Mouse (Mus musculus): ENCODE data around the gene Rnf43.

DNA sequence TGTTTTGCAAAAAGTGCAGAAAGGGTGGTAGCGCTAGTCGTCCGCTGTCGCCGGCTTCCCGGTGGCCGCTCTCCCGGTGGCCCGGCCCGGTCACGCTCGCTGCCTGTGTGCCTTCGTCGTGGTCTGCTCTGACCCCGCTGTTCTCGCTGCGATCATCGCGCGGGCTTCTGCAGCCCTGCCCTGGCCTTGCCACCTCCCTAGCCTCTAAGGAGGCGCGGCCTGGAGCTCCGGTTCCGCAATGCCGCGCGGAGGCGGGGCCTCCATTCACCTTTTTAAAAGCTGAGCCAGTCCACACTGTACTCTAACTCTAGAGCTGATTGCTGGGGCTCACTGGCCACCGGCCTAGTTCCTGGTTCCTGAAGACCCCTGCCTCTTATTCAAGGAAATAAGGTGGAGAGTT lies 23.3 kb upstream of the Rnf43 start:
- TF ChIP-seq CTCF (IDR thresholded peaks at IDR 0.05; ENCODE audit: extremely low read depth, insufficient read depth, insufficient read length, insufficient replicate concordance) (no peak), POLR2A (IDR thresholded peaks at IDR 0.05; ENCODE audit: low read depth, low read length) (peak; percentile 26; the same call in 1 of the 2 replicates)
